Mouse (Mus musculus): ENCODE measurements around the gene Pbsn.

DNA sequence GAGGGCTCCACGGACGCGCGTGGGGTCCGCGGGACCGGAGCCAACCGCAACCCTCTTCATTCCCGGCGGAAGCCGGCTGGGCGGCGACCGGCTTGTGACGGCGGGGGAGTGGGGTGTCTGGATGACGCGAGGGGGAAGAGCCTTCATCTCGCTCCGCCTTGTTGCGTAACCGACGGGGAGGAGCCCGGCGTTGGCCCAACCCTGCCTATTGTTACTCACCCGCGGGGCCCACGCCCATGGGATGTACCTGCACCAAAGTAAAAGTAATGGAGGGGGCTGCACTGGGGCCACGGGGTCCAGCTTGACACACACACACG is 57.6 kb downstream of the Pbsn start:
- TF ChIP-seq CTCF (IDR thresholded peaks at IDR 0.05; ENCODE audit: low read depth) (no peak), EP300 (optimal IDR thresholded peaks at IDR 0.05) (no peak)

All from stomach, postnatal 0 days (tissue).